Mouse (Mus musculus): ENCODE results near the gene Ctsf. TPM values are rescaled to one million over a fixed set of nuclear protein-coding genes. Genes with fewer than 3 reads are reported as not detected.

Ctsf gene
- polyA plus RNA-seq, 1 experiment from 2014 or later, result 70.4 TPM

DNA sequence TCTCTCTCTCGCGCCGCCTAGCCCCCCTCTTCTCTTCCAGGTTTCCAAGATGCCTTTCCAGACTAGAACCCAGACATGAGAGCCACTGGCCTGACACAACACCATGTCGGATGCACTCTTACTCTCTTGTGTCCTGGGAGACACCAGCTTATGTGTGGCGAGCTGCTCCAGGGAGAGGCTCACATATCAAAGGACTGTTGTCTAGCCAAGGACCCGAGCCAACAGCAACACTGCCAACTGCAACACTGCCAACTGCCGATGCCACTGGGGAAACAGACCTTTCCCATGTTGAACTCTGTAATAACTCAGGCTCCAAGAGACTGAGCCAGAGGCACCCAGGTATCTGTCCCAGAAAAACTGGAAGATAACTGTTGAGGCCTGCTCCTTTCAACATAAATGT is 25.8 kb upstream of the Ctsf start:
- H3K36me3 ChIP-seq, result peaks cover 35% of the 10 kb centered on the region
- no peaks in the 10 kb centered on the region for H3K9me3 ChIP-seq
- H3K4me3 ChIP-seq, result no peak overlapping the region
- no peak overlapping the region for H3K27ac ChIP-seq (replicated peaks)
- no peak overlapping the region for H3K4me2 ChIP-seq
- no peak overlapping the region for H3K9ac ChIP-seq
- H3K4me1 ChIP-seq (replicated peaks), result peaks cover 8% of the 10 kb centered on the region; the same call in 1 of the 2 replicates
- WGBS, result 64% methylated on average over 7 of the region's 7 CpGs
- ATAC-seq (ENCODE audit: low read depth), result no peak
- H3K27me3 ChIP-seq, result no peaks in the 10 kb centered on the region

DNA sequence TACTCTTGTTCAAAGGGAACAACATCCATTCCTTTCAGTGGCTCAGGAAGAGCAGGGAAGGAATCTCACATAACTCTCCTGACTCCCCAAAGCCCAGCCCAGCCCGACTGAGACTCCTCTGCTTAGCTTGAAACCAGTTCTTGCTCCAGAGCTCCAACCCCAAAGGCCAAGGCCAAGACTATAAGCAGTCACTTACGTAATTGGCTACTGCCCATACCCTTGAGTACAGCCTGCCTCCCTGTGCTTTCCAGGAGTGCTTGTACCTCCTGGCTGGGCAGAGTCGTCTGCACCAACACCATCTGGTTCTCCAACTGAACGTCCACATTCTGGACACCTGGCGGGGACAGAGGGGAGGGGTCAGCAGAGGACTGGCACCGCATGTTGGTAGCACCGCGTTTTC is 21.0 kb upstream of the Ctsf start:
- WGBS, result 91% methylated on average over 8 of the region's 8 CpGs
- Histone ChIP-seq H3K4me3 (no peak overlapping the region), H3K9ac (no peak overlapping the region), H3K27me3 (no peaks in the 10 kb centered on the region), H3K4me2 (no peak overlapping the region), H3K27ac (replicated peaks) (no peak overlapping the region), H3K4me1 (replicated peaks) (peaks cover 24% of the 10 kb centered on the region), H3K9me3 (no peaks in the 10 kb centered on the region), H3K36me3 (peaks cover 7% of the 10 kb centered on the region)
- no peak for ATAC-seq (ENCODE audit: low read depth)

DNA sequence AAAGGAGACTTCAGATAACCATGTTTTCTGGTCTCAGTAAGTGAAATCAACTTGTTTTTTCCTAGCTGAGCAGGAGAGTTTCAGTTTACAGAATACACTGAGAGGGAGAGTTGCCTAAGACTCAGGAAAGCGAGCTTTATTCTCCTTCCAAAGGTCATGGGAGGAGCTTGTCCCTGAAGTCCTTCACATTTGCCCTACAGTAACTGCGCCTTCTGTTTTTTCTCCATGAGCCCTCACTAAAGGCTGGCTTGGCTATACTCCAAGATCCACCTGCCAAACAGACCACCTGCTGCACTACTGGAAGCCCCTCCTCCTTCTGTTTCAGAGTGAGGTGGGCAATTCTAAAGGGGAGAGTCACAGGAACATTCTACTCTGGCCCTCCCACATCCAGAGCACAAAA is 18.8 kb upstream of the Ctsf start:
- WGBS, result 76% methylated on average over 2 of the region's 2 CpGs

DNA sequence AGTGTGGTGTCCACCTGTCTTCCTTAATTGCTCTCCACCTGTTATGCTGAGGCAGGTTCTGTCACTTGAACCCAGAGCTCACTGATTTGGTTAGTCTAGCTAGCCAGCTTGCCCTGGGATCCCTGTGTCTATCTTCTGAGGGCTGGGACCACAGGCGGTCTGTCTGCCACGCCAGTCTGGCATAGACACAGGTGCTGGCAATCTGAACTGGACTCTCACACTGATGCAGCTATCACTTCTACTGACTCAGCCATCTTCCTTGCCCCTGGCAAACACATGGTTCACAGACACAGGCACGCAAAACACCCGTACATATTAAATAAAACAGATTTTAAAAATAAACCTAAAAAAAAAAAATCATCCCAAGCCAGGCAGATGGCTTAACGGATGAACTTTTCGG is 17.9 kb upstream of the Ctsf start:
- Histone ChIP-seq H3K4me1 (replicated peaks) (peaks cover 30% of the 10 kb centered on the region), H3K9me3 (no peaks in the 10 kb centered on the region), H3K36me3 (peaks cover 7% of the 10 kb centered on the region), H3K9ac (no peak overlapping the region), H3K4me2 (no peak overlapping the region), H3K4me3 (no peak overlapping the region), H3K27me3 (peaks cover 26% of the 10 kb centered on the region), H3K27ac (replicated peaks) (no peak overlapping the region)
- 96% methylated on average over 6 of the region's 6 CpGs for WGBS
- no peak for ATAC-seq (ENCODE audit: low read depth)

More for the DNA sequence above, 18.8 kb upstream of the Ctsf start:
- Histone ChIP-seq H3K9me3 (no peaks in the 10 kb centered on the region), H3K36me3 (peaks cover 7% of the 10 kb centered on the region), H3K27me3 (peaks cover 17% of the 10 kb centered on the region), H3K27ac (replicated peaks) (no peak overlapping the region), H3K4me1 (replicated peaks) (peaks cover 31% of the 10 kb centered on the region), H3K4me3 (no peak overlapping the region), H3K4me2 (no peak overlapping the region), H3K9ac (no peak overlapping the region)
- ATAC-seq (ENCODE audit: low read depth), result no peak

DNA sequence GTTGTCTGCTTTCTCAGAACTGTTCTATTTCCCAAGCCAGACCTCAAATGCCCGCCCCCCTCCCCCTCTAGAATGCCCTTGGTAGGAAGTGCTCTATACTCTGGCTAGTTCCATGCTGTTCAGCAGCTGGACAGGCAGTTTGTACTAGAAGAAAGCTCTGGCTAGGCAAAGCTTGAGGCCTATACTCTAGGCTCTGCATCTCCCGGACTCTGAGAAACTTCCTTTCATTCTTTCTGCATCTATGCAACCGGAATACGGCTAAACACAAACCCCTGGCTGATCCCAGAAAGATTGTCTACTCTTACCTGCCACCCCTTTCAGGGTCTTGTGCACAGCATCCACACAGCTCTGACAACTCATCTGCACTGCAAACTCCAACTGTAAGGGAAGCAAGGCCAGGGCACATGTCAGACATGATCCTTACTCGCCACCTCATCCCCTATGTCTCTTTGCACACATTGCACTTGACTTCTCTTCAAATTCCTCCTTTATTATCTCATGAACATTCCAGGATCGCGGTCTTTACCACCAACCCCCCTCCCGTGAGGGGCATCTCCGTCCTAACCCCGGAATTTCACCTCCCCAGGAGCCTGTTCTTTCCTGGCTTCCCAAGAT is 16.3 kb upstream of the Ctsf start:
- Histone ChIP-seq H3K36me3 (0 out of 2 replicates have a peak, but pooled peaks cover 2% of the 10 kb centered on the region), H3K9ac (peak overlapping the region; percentile 81), H3K27ac (replicated peaks) (no peak overlapping the region), H3K9me3 (no peaks in the 10 kb centered on the region), H3K27me3 (peaks cover 38% of the 10 kb centered on the region), H3K4me1 (replicated peaks) (peaks cover 23% of the 10 kb centered on the region), H3K4me2 (peak overlapping the region; percentile 97), H3K4me3 (peak overlapping the region; percentile 56)
- 36% methylated on average over 10 of the region's 10 CpGs for WGBS
- ATAC-seq (ENCODE audit: low read depth), result peak; percentile 48

DNA sequence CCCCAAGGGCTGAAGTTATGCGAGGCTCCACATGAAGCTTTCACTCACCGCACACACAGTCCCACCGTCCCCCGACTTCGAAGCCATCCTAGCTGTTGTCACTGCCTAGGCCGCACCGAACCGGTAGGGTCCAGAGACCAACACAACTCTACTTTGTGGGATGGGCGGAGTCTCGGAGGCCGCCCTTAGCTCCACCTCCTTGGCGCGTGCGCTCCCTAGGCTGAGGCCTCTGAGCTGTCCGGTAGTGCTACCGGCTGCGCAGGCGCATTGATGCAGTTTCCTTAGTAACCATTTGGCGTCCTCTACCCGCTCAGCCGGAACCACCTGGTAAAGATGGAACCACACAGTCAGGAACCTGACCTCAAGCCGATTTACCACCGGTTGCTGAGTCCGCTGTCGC is 15.8 kb upstream of the Ctsf start, which contains the start of the genes Ccs and Ccdc87:
Gene Ccs (minus strand): TSS at position 184 of the 400 bp plus-strand sequence.
Gene Ccdc87 (plus strand): TSS at position 218 of the 400 bp plus-strand sequence.
- H3K27ac ChIP-seq (replicated peaks), result no peak within 1 kb of the TSS
- H3K27me3 ChIP-seq, result peaks cover 38% of the 10 kb centered on the region
- H3K9me3 ChIP-seq, result no peaks in the 10 kb centered on the region
- ATAC-seq (ENCODE audit: low read depth), result peak; percentile 98
- peaks cover 23% of the 10 kb centered on the region for H3K4me1 ChIP-seq (replicated peaks)
- H3K36me3 ChIP-seq, result 0 out of 2 replicates have a peak, but pooled peaks cover 2% of the 10 kb centered on the region
- H3K4me2 ChIP-seq, result peak within 1 kb of the TSS; percentile 97
- under 1% methylated on average over 25 of the region's 25 CpGs for WGBS
- H3K4me3 ChIP-seq, result peak within 1 kb of the TSS; percentile 56
- peak within 1 kb of the TSS; percentile 81 for H3K9ac ChIP-seq

DNA sequence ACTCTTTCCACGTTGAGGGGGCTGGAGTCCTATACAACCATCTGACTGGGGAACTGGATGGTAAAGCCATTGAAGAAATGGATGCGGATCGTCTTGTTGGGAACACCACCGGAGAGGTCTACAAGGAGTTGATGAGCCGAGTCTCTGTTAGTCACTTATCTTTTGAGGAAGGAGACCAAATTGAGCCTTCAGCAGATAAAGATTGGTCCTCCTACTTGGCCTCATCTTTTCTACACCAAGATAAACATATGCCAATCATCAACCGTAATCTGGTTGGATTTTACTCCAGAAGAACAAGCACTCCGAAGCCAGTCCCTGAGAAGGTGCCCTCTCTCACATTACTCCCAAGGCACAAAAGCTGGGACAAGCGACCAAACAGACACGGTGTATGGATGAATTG is 14.1 kb upstream of the Ctsf start:
- Histone ChIP-seq H3K4me3 (no peak overlapping the region), H3K4me2 (no peak overlapping the region), H3K36me3 (no peaks in the 10 kb centered on the region), H3K9me3 (no peaks in the 10 kb centered on the region), H3K9ac (no peak overlapping the region), H3K27me3 (peaks cover 38% of the 10 kb centered on the region), H3K27ac (replicated peaks) (no peak overlapping the region), H3K4me1 (replicated peaks) (peaks cover 23% of the 10 kb centered on the region)
- no peak for ATAC-seq (ENCODE audit: low read depth)
- 85% methylated on average over 9 of the region's 9 CpGs for WGBS

DNA sequence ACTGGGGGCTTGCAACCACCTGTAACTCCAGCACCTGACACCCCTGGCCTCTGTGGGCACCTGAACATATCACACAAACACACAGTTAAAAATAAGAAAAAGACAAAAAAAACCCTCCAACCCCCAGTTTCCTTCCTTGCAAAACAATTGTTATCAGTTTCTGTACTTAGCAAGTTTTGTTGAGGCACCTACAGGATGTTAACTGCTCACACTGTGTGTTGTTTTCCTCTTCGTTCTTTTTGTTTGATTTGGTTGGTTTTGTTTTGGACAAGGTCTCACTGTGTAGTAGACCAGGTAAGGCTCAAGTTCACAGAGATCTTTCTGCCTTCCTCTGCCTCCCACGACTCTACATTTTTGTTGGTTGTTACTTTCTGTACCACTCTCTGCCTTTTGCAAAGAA is 12.3 kb upstream of the Ctsf start:
- H3K4me2 ChIP-seq, result no peak overlapping the region
- H3K4me1 ChIP-seq (replicated peaks), result peaks cover 21% of the 10 kb centered on the region
- H3K9ac ChIP-seq, result no peak overlapping the region
- H3K27ac ChIP-seq (replicated peaks), result no peak overlapping the region
- H3K9me3 ChIP-seq, result no peaks in the 10 kb centered on the region
- H3K36me3 ChIP-seq, result no peaks in the 10 kb centered on the region
- no peak overlapping the region for H3K4me3 ChIP-seq
- ATAC-seq (ENCODE audit: low read depth), result no peak
- H3K27me3 ChIP-seq, result peaks cover 41% of the 10 kb centered on the region
- 76% methylated on average over 2 of the region's 2 CpGs for WGBS

DNA sequence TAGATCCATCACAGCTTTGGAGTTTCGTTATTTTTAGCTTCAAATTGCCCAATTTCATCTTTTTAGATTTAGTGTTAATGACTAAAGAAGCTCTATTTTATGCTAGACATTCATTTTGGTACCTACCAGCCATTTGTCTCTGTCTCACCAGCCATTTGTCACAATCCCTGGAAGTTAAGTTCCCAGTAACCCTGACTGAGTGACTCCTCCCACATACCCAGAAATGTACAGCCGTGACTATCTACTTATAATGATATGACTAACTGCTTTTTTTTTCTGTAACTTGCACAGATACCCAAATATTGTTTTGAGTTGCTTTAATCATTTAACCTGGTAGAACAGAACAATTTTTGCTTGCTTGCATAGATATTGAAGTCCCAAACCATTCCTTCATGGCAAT is 9.1 kb upstream of the Ctsf start:
- 77% methylated on average over 2 of the region's 2 CpGs for WGBS
- ATAC-seq (ENCODE audit: low read depth), result no peak

DNA sequence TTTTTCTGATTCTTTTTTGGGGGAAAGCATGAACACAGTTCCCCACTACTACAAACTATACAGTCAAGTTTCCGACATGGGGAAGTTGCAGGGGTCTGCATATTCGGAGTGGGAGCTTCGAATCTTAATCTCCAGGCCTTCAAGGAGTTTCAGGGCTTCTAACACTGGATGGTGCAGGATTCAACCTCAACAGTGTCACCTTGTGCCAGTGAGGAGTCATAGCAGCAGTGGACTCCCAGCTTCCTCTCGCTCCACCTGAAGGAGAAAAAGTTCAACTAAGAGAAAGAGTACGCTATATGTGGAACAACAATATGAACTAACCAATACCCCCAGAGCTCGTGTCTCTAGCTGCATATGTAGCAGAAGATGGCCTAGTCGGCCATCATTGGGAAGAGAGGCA is 7.4 kb upstream of the Ctsf start:
- no peaks in the 10 kb centered on the region for H3K9me3 ChIP-seq
- peaks cover 14% of the 10 kb centered on the region for H3K27me3 ChIP-seq
- ATAC-seq (ENCODE audit: low read depth), result no peak
- H3K4me3 ChIP-seq, result no peak overlapping the region
- no peaks in the 10 kb centered on the region for H3K4me1 ChIP-seq (replicated peaks)
- H3K4me2 ChIP-seq, result no peak overlapping the region
- no peaks in the 10 kb centered on the region for H3K36me3 ChIP-seq
- no peak overlapping the region for H3K9ac ChIP-seq
- WGBS, result 53% methylated on average over 7 of the region's 7 CpGs
- no peak overlapping the region for H3K27ac ChIP-seq (replicated peaks)

More for the DNA sequence above, 9.1 kb upstream of the Ctsf start:
- Histone ChIP-seq H3K36me3 (no peaks in the 10 kb centered on the region), H3K9ac (no peak overlapping the region), H3K27ac (replicated peaks) (no peak overlapping the region), H3K4me3 (no peak overlapping the region), H3K9me3 (no peaks in the 10 kb centered on the region), H3K4me2 (no peak overlapping the region), H3K27me3 (peaks cover 30% of the 10 kb centered on the region), H3K4me1 (replicated peaks) (no peaks in the 10 kb centered on the region)

DNA sequence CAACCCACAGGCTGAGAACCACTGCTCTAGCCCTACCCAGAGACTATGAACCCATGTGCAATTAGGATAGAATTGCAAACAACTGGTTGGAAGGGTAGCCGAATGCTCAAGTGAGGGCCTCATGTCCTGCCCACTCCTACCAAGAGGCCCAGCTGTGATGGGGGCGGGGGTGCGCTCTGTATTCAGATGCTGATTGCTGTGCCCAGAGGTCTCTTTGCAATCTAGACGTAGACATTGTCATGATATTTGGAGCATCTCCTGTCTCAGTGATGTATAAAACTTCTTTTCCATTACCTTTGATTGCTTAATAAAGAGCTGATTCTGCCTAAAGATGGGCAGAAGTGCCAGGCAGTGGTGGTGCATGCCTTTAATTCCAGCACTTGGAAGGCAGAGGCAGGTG is 5.1 kb upstream of the Ctsf start:
- H3K36me3 ChIP-seq, result no peaks in the 10 kb centered on the region
- H3K9ac ChIP-seq, result no peak overlapping the region
- H3K27me3 ChIP-seq, result peaks cover 6% of the 10 kb centered on the region; the same call in 1 of the 2 replicates
- H3K27ac ChIP-seq (replicated peaks), result no peak overlapping the region
- no peak overlapping the region for H3K4me2 ChIP-seq
- H3K4me1 ChIP-seq (replicated peaks), result peaks cover 5% of the 10 kb centered on the region
- 37% methylated on average over 4 of the region's 4 CpGs for WGBS
- H3K9me3 ChIP-seq, result no peaks in the 10 kb centered on the region
- H3K4me3 ChIP-seq, result no peak overlapping the region
- no peak for ATAC-seq (ENCODE audit: low read depth)

DNA sequence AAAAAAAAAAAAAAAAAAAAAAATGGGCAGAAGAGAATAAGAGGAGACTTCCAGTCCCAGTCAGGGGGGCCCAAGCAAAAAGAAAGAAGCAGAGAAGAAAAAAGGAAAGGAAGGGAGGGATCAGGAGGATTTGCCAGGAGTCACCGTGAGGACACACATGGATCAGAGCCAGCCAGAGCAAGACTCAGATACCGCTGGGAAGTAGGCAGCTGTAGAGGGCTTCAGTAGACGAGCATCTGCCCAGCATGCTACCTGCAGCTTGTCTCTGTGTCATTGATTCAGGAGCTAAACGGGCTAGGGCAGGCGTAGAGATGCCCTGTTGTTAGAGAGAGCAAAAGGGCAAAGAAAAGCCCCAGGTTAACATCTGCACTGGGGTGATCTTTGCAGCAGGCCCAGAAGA is 4.6 kb upstream of the Ctsf start:
- Histone ChIP-seq H3K9me3 (no peaks in the 10 kb centered on the region), H3K4me3 (no peak overlapping the region), H3K36me3 (no peaks in the 10 kb centered on the region), H3K27ac (replicated peaks) (no peak overlapping the region), H3K9ac (no peak overlapping the region), H3K4me1 (replicated peaks) (peaks cover 6% of the 10 kb centered on the region), H3K27me3 (peaks cover 6% of the 10 kb centered on the region; the same call in 1 of the 2 replicates), H3K4me2 (no peak overlapping the region)
- WGBS, result 50% methylated on average over 5 of the region's 5 CpGs
- no peak for ATAC-seq (ENCODE audit: low read depth)

DNA sequence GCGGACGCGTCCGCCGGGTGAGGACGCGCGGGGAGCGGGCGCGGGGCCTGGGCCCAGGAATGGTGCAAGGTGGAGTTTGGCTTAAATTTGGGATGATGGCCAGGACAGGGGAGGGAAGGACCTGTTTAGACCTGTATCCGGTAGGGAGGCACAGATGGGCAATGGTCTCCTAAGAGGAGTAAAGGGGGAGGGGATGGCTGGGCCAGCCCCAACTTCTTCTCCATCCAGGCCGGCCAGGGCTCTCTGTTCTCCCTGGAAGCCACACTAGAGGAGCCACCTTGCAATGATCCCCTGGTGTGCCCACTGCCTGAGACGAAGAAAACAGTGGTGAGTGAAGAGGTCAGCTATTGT is 515 bp downstream of the Ctsf start:
- peaks cover 18% of the 10 kb centered on the region for H3K36me3 ChIP-seq
- peak overlapping the region; percentile 68 for H3K4me3 ChIP-seq
- 1% methylated on average over 14 of the region's 14 CpGs for WGBS
- peak overlapping the region; percentile 70 for H3K27ac ChIP-seq (replicated peaks)
- peak overlapping the region; percentile 88 for H3K9ac ChIP-seq
- H3K4me1 ChIP-seq (replicated peaks), result peaks cover 16% of the 10 kb centered on the region
- ATAC-seq (ENCODE audit: low read depth), result no peak; the same call in 1 of the 2 replicates
- no peaks in the 10 kb centered on the region for H3K27me3 ChIP-seq
- peak overlapping the region; percentile 97 for H3K4me2 ChIP-seq
- no peaks in the 10 kb centered on the region for H3K9me3 ChIP-seq
